Mouse (Mus musculus): ENCODE data around the gene Psmd12.

GRCm38 (mm10) chr11:107529320-107529719, 50.0 kb downstream of the Psmd12 start:
- TF ChIP-seq CTCF (IDR thresholded peaks at IDR 0.05; ENCODE audit: low read depth, low read length): no peak
- no peak for TF ChIP-seq POLR2A (IDR thresholded peaks at IDR 0.05; ENCODE audit: borderline replicate concordance, low read depth, low read length)

All from bone marrow macrophage, adult 2 months (primary cell).